Mouse (Mus musculus) midbrain, embryonic 14.5 days (tissue): ENCODE measurements around the gene Trio. TPM values are rescaled to one million over a fixed set of nuclear protein-coding genes. Genes with fewer than 3 reads are reported as not detected.
A peak's percentile ranks its signal among the peaks of the same experiment; 100 is the strongest.
"Not testable (repeated sequence)": the region's sequence is repeated elsewhere in the genome, so short reads cannot be mapped to it uniquely, and the experiment has no call there.

ENCODE experiments used
- ATAC-seq: fragments of 200-750 bp; cut with Nextera tagmentation; 2 replicates; pipeline ENCODE4 v1.8.0; 2017; ENCODE audit warnings: moderate number of reproducible peaks, moderate library complexity; ENCODE audit not compliant: low FRiP score, low TSS enrichment
- DNase-seq: peaks from one replicate; pipeline ENCODE4 v3.0.0-alpha.2; 2015
- H3K27ac ChIP-seq: fragments of 300-500 bp; sonication (generic); replicated peaks from 2 replicates; pipeline ENCODE4 v1.5.1; 2014; ENCODE audit warnings: mild to moderate bottlenecking, low read depth, low read length, moderate library complexity
- H3K27me3 ChIP-seq: fragments of 300-500 bp; sonication (generic); 2 replicates; pipeline ENCODE4 v1.6.1; 2014; ENCODE audit warnings: low read length, control low read depth, mixed read lengths; ENCODE audit not compliant: control insufficient read depth, insufficient read depth
- H3K36me3 ChIP-seq: fragments of 300-500 bp; sonication (generic); 2 replicates; pipeline ENCODE4 v1.6.1; 2014; ENCODE audit warnings: low read length, control low read depth; ENCODE audit not compliant: control insufficient read depth, insufficient read depth
- H3K4me1 ChIP-seq: fragments of 300-500 bp; sonication (generic); 2 replicates; pipeline ENCODE4 v1.6.1; 2014; ENCODE audit warnings: mild to moderate bottlenecking, antibody characterized with exemption, low read length, control low read depth; ENCODE audit not compliant: control insufficient read depth, insufficient read depth
- H3K4me2 ChIP-seq: fragments of 300-500 bp; sonication (generic); 2 replicates; pipeline ENCODE4 v1.6.1; 2014; ENCODE audit warnings: mild to moderate bottlenecking, low read length, moderate library complexity
- H3K4me3 ChIP-seq: fragments of 300-500 bp; sonication (generic); replicated peaks from 2 replicates; pipeline ENCODE4 v1.5.1; 2014; ENCODE audit warnings: low read depth, low read length
- H3K9ac ChIP-seq: fragments of 300-500 bp; sonication (generic); replicated peaks from 2 replicates; pipeline ENCODE4 v1.6.1; 2014; ENCODE audit warnings: mild to moderate bottlenecking, low read length, moderate library complexity
- H3K9me3 ChIP-seq: fragments of 300-500 bp; sonication (generic); 2 replicates; pipeline ENCODE4 v1.6.1; 2016; ENCODE audit warnings: low read length, control low read depth, mixed read lengths; ENCODE audit not compliant: control insufficient read depth
- WGBS: fragments of 180-500 bp; shearing (Covaris S2); extraction: QIAGEN DNeasy Blood & Tissue Kit; methylation state at CpG from one replicate; pipeline ENCODE4 v1.1.7; 2014; 5-methylcytosine and 5-hydroxymethylcytosine counted together
- polyA plus RNA-seq: library from polyadenylated mRNA; unstranded; fragments of >200 nt; fragmentation: Nextera tagmentation; extraction: Ambion mirVana; gene quantifications from 2 replicates; pipeline ENCODE4 v1.2.1, GENCODE M21; 2014

Trio gene
- polyA plus RNA-seq, 1 experiment from 2014 or later, result 56.5 TPM

- Histone ChIP-seq H3K9me3 (no peaks in the 10 kb centered on the region), H3K4me2 (no peak overlapping the region), H3K4me3 (no peak overlapping the region), H3K9ac (no peak overlapping the region), H3K27me3 (no peaks in the 10 kb centered on the region), H3K36me3 (peaks cover 91% of the 10 kb centered on the region), H3K27ac (no peak overlapping the region), H3K4me1 (no peaks in the 10 kb centered on the region)
- no peak for ATAC-seq
- no peak for DNase-seq
- 94% methylated on average over 8 of the region's 8 CpGs for WGBS
Measured at GRCm38 (mm10) chr15:27840579-27840978, 185.1 kb downstream of the Trio start.

GRCm38 (mm10) chr15:27840125-27840524 is 185.5 kb downstream of the Trio start:
- no peak overlapping the region for H3K4me2 ChIP-seq
- DNase-seq (no peak), ATAC-seq (no peak)
- H3K4me1 ChIP-seq, result no peaks in the 10 kb centered on the region
- peaks cover 86% of the 10 kb centered on the region for H3K36me3 ChIP-seq
- WGBS, result 86% methylated on average over 6 of the region's 6 CpGs
- no peak overlapping the region for H3K4me3 ChIP-seq
- H3K9ac ChIP-seq, result no peak overlapping the region
- no peak overlapping the region for H3K27ac ChIP-seq
- no peaks in the 10 kb centered on the region for H3K9me3 ChIP-seq
- no peaks in the 10 kb centered on the region for H3K27me3 ChIP-seq

GRCm38 (mm10) chr15:27831646-27832045 is 194.0 kb downstream of the Trio start:
- H3K9me3 ChIP-seq, result no peaks in the 10 kb centered on the region
- no peak overlapping the region for H3K9ac ChIP-seq
- peaks cover 72% of the 10 kb centered on the region for H3K36me3 ChIP-seq
- 89% methylated on average over 6 of the region's 6 CpGs for WGBS
- H3K4me1 ChIP-seq, result no peaks in the 10 kb centered on the region
- no peaks in the 10 kb centered on the region for H3K27me3 ChIP-seq
- ATAC-seq (no peak), DNase-seq (no peak)
- no peak overlapping the region for H3K4me2 ChIP-seq
- H3K4me3 ChIP-seq, result no peak overlapping the region
- H3K27ac ChIP-seq, result no peak overlapping the region

- peaks cover 98% of the 10 kb centered on the region for H3K36me3 ChIP-seq
- H3K9ac ChIP-seq, H3K9me3 ChIP-seq, H3K27ac ChIP-seq, ATAC-seq, H3K4me2 ChIP-seq, DNase-seq, H3K4me1 ChIP-seq, H3K27me3 ChIP-seq, H3K4me3 ChIP-seq: not testable (repeated sequence)
- 98% methylated on average over 3 of the region's 3 CpGs for WGBS
Measured at GRCm38 (mm10) chr15:27827871-27828270, 197.8 kb downstream of the Trio start.

- H3K4me1 ChIP-seq, result no peaks in the 10 kb centered on the region
- no peaks in the 10 kb centered on the region for H3K9me3 ChIP-seq
- no peak overlapping the region for H3K27ac ChIP-seq
- H3K27me3 ChIP-seq, result no peaks in the 10 kb centered on the region
- peaks cover 98% of the 10 kb centered on the region for H3K36me3 ChIP-seq
- WGBS, result 91% methylated on average over 4 of the region's 4 CpGs
- no peak overlapping the region for H3K4me2 ChIP-seq
- no peak overlapping the region for H3K9ac ChIP-seq
- no peak for ATAC-seq
- H3K4me3 ChIP-seq, result no peak overlapping the region
- no peak for DNase-seq
Measured at GRCm38 (mm10) chr15:27826886-27827285, 198.8 kb downstream of the Trio start.

GRCm38 (mm10) chr15:27826048-27826637 is 199.5 kb downstream of the Trio start:
- no peak for DNase-seq
- Histone ChIP-seq H3K4me1 (no peaks in the 10 kb centered on the region), H3K36me3 (peaks cover 98% of the 10 kb centered on the region), H3K27me3 (no peaks in the 10 kb centered on the region), H3K27ac (no peak overlapping the region), H3K4me3 (no peak overlapping the region), H3K9ac (no peak overlapping the region), H3K4me2 (no peak overlapping the region), H3K9me3 (no peaks in the 10 kb centered on the region)
- ATAC-seq, result no peak
- 88% methylated on average over 4 of the region's 4 CpGs for WGBS

- no peaks in the 10 kb centered on the region for H3K27me3 ChIP-seq
- H3K36me3 ChIP-seq, result peaks cover 97% of the 10 kb centered on the region
- ATAC-seq (no peak), DNase-seq (no peak)
- H3K4me2 ChIP-seq, result no peak overlapping the region
- no peaks in the 10 kb centered on the region for H3K4me1 ChIP-seq
- H3K27ac ChIP-seq, result no peak overlapping the region
- H3K9me3 ChIP-seq, result no peaks in the 10 kb centered on the region
- no peak overlapping the region for H3K9ac ChIP-seq
- H3K4me3 ChIP-seq, result no peak overlapping the region
- WGBS, result 92% methylated on average over 12 of the region's 12 CpGs
Measured at GRCm38 (mm10) chr15:27825390-27825789, 200.3 kb downstream of the Trio start.

GRCm38 (mm10) chr15:27823581-27823980 is 202.1 kb downstream of the Trio start:
- 89% methylated on average over 4 of the region's 4 CpGs for WGBS
- DNase-seq, result peak; percentile 75
- Histone ChIP-seq H3K27me3 (no peaks in the 10 kb centered on the region), H3K4me2 (no peak overlapping the region), H3K4me1 (no peaks in the 10 kb centered on the region), H3K4me3 (no peak overlapping the region), H3K36me3 (peaks cover 96% of the 10 kb centered on the region), H3K9me3 (no peaks in the 10 kb centered on the region), H3K27ac (no peak overlapping the region), H3K9ac (no peak overlapping the region)
- ATAC-seq, result no peak

GRCm38 (mm10) chr15:27822461-27822860 is 203.2 kb downstream of the Trio start:
- Histone ChIP-seq H3K27me3 (peaks cover 5% of the 10 kb centered on the region; the same call in 1 of the 2 replicates), H3K9ac (no peak overlapping the region), H3K4me1 (no peaks in the 10 kb centered on the region), H3K27ac (no peak overlapping the region), H3K4me2 (no peak overlapping the region), H3K4me3 (no peak overlapping the region), H3K36me3 (peaks cover 96% of the 10 kb centered on the region), H3K9me3 (no peaks in the 10 kb centered on the region)
- 94% methylated on average over 4 of the region's 4 CpGs for whole genome bisulfite sequencing
- no peak for DNase-seq
- no peak for ATAC-seq
